Mouse (Mus musculus): Measurements from ENCODE around the gene Klhl26. TPM values are rescaled to one million over a fixed set of nuclear protein-coding genes. Genes with fewer than 3 reads are reported as not detected.

Gene Klhl26
- polyA plus RNA-seq (2015; fragmentation: Nextera tagmentation; extraction: Ambion mirVana) = 19.0 and 21.6 TPM in 2 replicates

- H3K27ac ChIP-seq (ENCODE audit: low read length) = peak within 1 kb of the TSS; percentile 82
- ATAC-seq = peak; percentile 90
- TF ChIP-seq CTCF (IDR thresholded peaks at IDR 0.05) (no peak), EP300 (IDR thresholded peaks at IDR 0.05) (peak; percentile 46; the same call in 1 of the 2 replicates)
- WGBS = under 1% methylated on average over 50 of the region's 53 CpGs
- H3K4me2 ChIP-seq (replicated peaks; ENCODE audit: low read depth, low read length) = peak within 1 kb of the TSS; percentile 91
- no peaks in the 10 kb centered on the region for H3K9me3 ChIP-seq (ENCODE audit: low read length)
- peak; percentile 98 for DNase-seq (ENCODE audit: low spot score)
- no peaks in the 10 kb centered on the region for H3K36me3 ChIP-seq (ENCODE audit: insufficient read depth, low read length)
- H3K27me3 ChIP-seq (replicated peaks; ENCODE audit: insufficient read depth, low read length) = no peaks in the 10 kb centered on the region
- H3K4me1 ChIP-seq (ENCODE audit: insufficient read depth, low read depth, low read length) = peaks cover 6% of the 10 kb centered on the region; the same call in 1 of the 2 replicates
- H3K4me3 ChIP-seq (ENCODE audit: low read depth, low read length) = peak within 1 kb of the TSS; percentile 80
- peak within 1 kb of the TSS; percentile 92 for H3K9ac ChIP-seq (replicated peaks; ENCODE audit: low read depth)
Observed at GRCm38 (mm10) chr8:70476333-70477268, at the start of gene Klhl26. TSS of gene Klhl26 (minus strand) at chr8:70476968.

GRCm38 (mm10) chr8:70522592-70523403, 46.0 kb upstream of the Klhl26 start:
- peak overlapping the region; percentile 76 for H3K4me3 ChIP-seq (ENCODE audit: low read depth, low read length)
- peak overlapping the region; percentile 65 for H3K4me2 ChIP-seq (replicated peaks; ENCODE audit: low read depth, low read length)
- WGBS = 0% methylated on average over 51 of the region's 51 CpGs
- DNase-seq (ENCODE audit: low spot score) (peak; percentile 99), ATAC-seq (peak; percentile 90)
- no peaks in the 10 kb centered on the region for H3K9me3 ChIP-seq (ENCODE audit: low read length)
- peak overlapping the region; percentile 77 for H3K9ac ChIP-seq (replicated peaks; ENCODE audit: low read depth)
- 0 out of 2 replicates have a peak, but pooled peaks cover 4% of the 10 kb centered on the region for H3K4me1 ChIP-seq (ENCODE audit: insufficient read depth, low read depth, low read length)
- H3K36me3 ChIP-seq (ENCODE audit: insufficient read depth, low read length) = no peaks in the 10 kb centered on the region
- peak overlapping the region; percentile 91 for H3K27ac ChIP-seq (ENCODE audit: low read length)
- no peaks in the 10 kb centered on the region for H3K27me3 ChIP-seq (replicated peaks; ENCODE audit: insufficient read depth, low read length)
- TF ChIP-seq CTCF (IDR thresholded peaks at IDR 0.05) (peak; percentile 86), EP300 (IDR thresholded peaks at IDR 0.05) (peak; percentile 88)

- H3K27ac ChIP-seq (ENCODE audit: low read length) = no peak overlapping the region
- H3K4me3 ChIP-seq (ENCODE audit: low read depth, low read length) = no peak overlapping the region
- H3K4me1 ChIP-seq (ENCODE audit: insufficient read depth, low read depth, low read length) = 0 out of 2 replicates have a peak, but pooled peaks cover 4% of the 10 kb centered on the region
- no peak for ATAC-seq
- no peaks in the 10 kb centered on the region for H3K9me3 ChIP-seq (ENCODE audit: low read length)
- DNase-seq (ENCODE audit: low spot score) = no peak
- WGBS = 50% methylated on average over 2 of the region's 2 CpGs
- no peaks in the 10 kb centered on the region for H3K27me3 ChIP-seq (replicated peaks; ENCODE audit: insufficient read depth, low read length)
- H3K9ac ChIP-seq (replicated peaks; ENCODE audit: low read depth) = no peak overlapping the region
- TF ChIP-seq EP300 (IDR thresholded peaks at IDR 0.05) = no peak
- TF ChIP-seq CTCF (IDR thresholded peaks at IDR 0.05) = no peak
- H3K4me2 ChIP-seq (replicated peaks; ENCODE audit: low read depth, low read length) = no peak overlapping the region
- H3K36me3 ChIP-seq (ENCODE audit: insufficient read depth, low read length) = no peaks in the 10 kb centered on the region
Observed at GRCm38 (mm10) chr8:70519606-70520005, 42.8 kb upstream of the Klhl26 start.

- no peaks in the 10 kb centered on the region for H3K9me3 ChIP-seq (ENCODE audit: low read length)
- ATAC-seq (no peak), DNase-seq (ENCODE audit: low spot score) (no peak)
- H3K4me1 ChIP-seq (ENCODE audit: insufficient read depth, low read depth, low read length) = 0 out of 2 replicates have a peak, but pooled peaks cover 4% of the 10 kb centered on the region
- H3K27me3 ChIP-seq (replicated peaks; ENCODE audit: insufficient read depth, low read length) = no peaks in the 10 kb centered on the region
- no peak overlapping the region for H3K27ac ChIP-seq (ENCODE audit: low read length)
- no peak overlapping the region for H3K4me3 ChIP-seq (ENCODE audit: low read depth, low read length)
- H3K4me2 ChIP-seq (replicated peaks; ENCODE audit: low read depth, low read length) = no peak overlapping the region
- no peak for TF ChIP-seq CTCF (IDR thresholded peaks at IDR 0.05)
- no peak for TF ChIP-seq EP300 (IDR thresholded peaks at IDR 0.05)
- WGBS = 79% methylated on average over 6 of the region's 6 CpGs
- H3K9ac ChIP-seq (replicated peaks; ENCODE audit: low read depth) = no peak overlapping the region
- H3K36me3 ChIP-seq (ENCODE audit: insufficient read depth, low read length) = 0 out of 2 replicates have a peak, but pooled peaks cover 1% of the 10 kb centered on the region
Observed at GRCm38 (mm10) chr8:70519043-70519442, 42.3 kb upstream of the Klhl26 start.

GRCm38 (mm10) chr8:70517940-70518643, 41.3 kb upstream of the Klhl26 start:
- DNase-seq (ENCODE audit: low spot score) (no peak), ATAC-seq (no peak)
- Histone ChIP-seq H3K27me3 (replicated peaks; ENCODE audit: insufficient read depth, low read length) (no peaks in the 10 kb centered on the region), H3K4me1 (ENCODE audit: insufficient read depth, low read depth, low read length) (no peaks in the 10 kb centered on the region), H3K9ac (replicated peaks; ENCODE audit: low read depth) (no peak overlapping the region), H3K4me2 (replicated peaks; ENCODE audit: low read depth, low read length) (no peak overlapping the region), H3K9me3 (ENCODE audit: low read length) (no peaks in the 10 kb centered on the region), H3K4me3 (ENCODE audit: low read depth, low read length) (no peak overlapping the region), H3K36me3 (ENCODE audit: insufficient read depth, low read length) (0 out of 2 replicates have a peak, but pooled peaks cover 4% of the 10 kb centered on the region), H3K27ac (ENCODE audit: low read length) (no peak overlapping the region)
- WGBS = 79% methylated on average over 10 of the region's 10 CpGs
- no peak for TF ChIP-seq CTCF (IDR thresholded peaks at IDR 0.05)
- TF ChIP-seq EP300 (IDR thresholded peaks at IDR 0.05) = no peak
